Mouse (Mus musculus) macrophage (primary cell): ENCODE measurements around the gene Bri3. TPM values are rescaled to one million over a fixed set of nuclear protein-coding genes. Genes with fewer than 3 reads are reported as not detected.
"Not testable (repeated sequence)": the region's sequence is repeated elsewhere in the genome, so short reads cannot be mapped to it uniquely, and the experiment has no call there.

Experiments
- H3K27ac ChIP-seq: fragments of 350-480 bp; formaldehyde crosslinking; 2 replicates; pipeline ENCODE4 v1.9.0; 2021
- H3K36me3 ChIP-seq: fragments of 350-480 bp; formaldehyde crosslinking; 2 replicates; pipeline ENCODE4 v1.9.0; 2021; ENCODE audit errors: inconsistent target
- H3K4me3 ChIP-seq: fragments of 350-480 bp; formaldehyde crosslinking; 2 replicates; pipeline ENCODE4 v1.9.0; 2021; ENCODE audit errors: inconsistent target
- H3K79me2 ChIP-seq: fragments of 350-480 bp; formaldehyde crosslinking; 2 replicates; pipeline ENCODE4 v1.9.0; 2021; ENCODE audit errors: inconsistent target
- WGBS: methylation state at CpG from one replicate; pipeline ENCODE4 v1.1.7; 2026; ENCODE audit warnings: inconsistent platforms; ENCODE audit not compliant: missing documents; 5-methylcytosine and 5-hydroxymethylcytosine counted together
- polyA plus RNA-seq: library from polyadenylated mRNA; stranded (reverse); fragments of 250-400 nt; gene quantifications from 3 replicates; pipeline ENCODE4 v1.2.4, GENCODE M21; 2018; ENCODE audit warnings: inconsistent platforms

Bri3 gene
- polyA plus RNA-seq, 1 experiment from 2014 or later, result 238 TPM

- Histone ChIP-seq H3K79me2 (no peaks in the 10 kb centered on the region), H3K4me3 (no peak within 1 kb of the TSS; the same call in 1 of the 2 replicates), H3K36me3 (no peaks in the 10 kb centered on the region), H3K27ac (no peak within 1 kb of the TSS)
- WGBS, result under 1% methylated on average over 44 of the region's 60 CpGs
Observed at GRCm38 (mm10) chr5:144357881-144358591, 113.8 kb downstream of the Bri3 start, which contains the start of gene Baiap2l1. Baiap2l1 (minus strand) TSS chr5:144358112.

- no peak overlapping the region for H3K27ac ChIP-seq
- H3K79me2 ChIP-seq, result no peaks in the 10 kb centered on the region
- H3K4me3 ChIP-seq, result no peak overlapping the region; the same call in 1 of the 2 replicates
- WGBS, result 10% methylated on average over 10 of the region's 10 CpGs
- H3K36me3 ChIP-seq, result no peaks in the 10 kb centered on the region
Observed at GRCm38 (mm10) chr5:144358592-144358917, 114.3 kb downstream of the Bri3 start.

DNA sequence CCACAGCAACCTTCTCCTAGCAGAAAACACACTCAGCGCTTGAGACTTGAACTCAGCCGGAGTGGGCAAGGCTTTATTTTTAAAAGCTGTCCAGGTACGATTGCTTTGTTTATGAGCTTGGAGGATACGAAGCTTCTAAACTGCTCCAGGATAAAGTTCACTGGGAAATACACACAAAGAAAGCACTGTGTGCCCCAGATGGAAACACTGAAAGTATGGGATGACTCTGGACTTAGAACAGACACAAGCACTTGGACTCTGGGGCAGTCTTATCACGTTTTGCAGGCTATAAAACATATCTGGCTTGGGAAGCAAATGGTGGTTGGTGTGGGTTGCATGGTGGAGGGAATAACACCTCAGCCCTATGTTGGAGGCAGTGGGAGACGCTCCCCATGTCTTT is 115.6 kb downstream of the Bri3 start:
- Histone ChIP-seq H3K27ac (no peak overlapping the region), H3K79me2 (no peaks in the 10 kb centered on the region), H3K36me3 (no peaks in the 10 kb centered on the region), H3K4me3 (no peak overlapping the region)
- WGBS, result 78% methylated on average over 6 of the region's 6 CpGs

DNA sequence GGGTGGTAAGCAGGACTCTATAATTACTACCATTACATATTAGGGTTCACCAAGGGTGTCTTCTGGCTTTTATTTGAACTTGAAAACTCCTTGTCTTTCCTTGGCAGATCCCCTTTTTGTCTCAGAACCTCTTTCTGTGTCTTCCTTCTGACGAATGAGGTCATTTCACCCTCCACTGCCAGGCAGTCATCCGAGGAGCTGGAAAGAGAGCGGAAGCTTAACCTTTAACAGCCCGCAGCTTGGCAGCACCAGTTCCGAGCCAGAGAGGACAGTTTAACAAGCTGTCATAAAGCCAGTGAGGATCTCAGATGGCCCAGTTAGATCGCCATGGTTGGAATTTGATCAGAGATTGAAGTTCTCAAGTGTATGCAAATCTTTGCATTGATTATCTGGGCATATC is 116.1 kb downstream of the Bri3 start:
- Histone ChIP-seq H3K36me3 (no peaks in the 10 kb centered on the region), H3K4me3 (no peak overlapping the region), H3K27ac (no peak overlapping the region), H3K79me2 (no peaks in the 10 kb centered on the region)
- WGBS, result 75% methylated on average over 6 of the region's 6 CpGs

- Histone ChIP-seq H3K36me3 (no peaks in the 10 kb centered on the region), H3K27ac (no peak overlapping the region), H3K79me2 (no peaks in the 10 kb centered on the region), H3K4me3 (no peak overlapping the region)
- WGBS, result 87% methylated on average over 10 of the region's 11 CpGs
Observed at GRCm38 (mm10) chr5:144364680-144365357, 120.6 kb downstream of the Bri3 start.

DNA sequence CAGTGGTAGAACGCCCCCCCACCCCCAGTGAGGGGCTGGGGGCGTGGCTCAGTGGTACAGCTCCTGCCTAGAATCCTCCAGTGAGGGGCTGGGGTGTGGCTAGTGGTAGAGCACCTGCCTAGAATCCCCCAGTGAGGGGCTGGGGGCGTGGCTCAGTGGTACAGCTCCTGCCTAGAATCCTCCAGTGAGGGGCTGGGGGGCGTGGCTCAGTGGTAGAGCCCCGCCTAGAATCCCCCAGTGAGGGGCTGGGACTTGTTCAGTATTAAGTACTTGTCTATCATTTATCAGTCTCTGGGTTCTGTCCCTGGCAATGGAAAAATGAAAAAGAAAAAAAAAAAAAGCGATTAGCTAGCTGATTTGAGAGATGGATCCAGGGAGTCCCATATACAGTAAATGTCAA is 122.3 kb downstream of the Bri3 start:
- H3K79me2 ChIP-seq, H3K4me3 ChIP-seq, H3K27ac ChIP-seq, H3K36me3 ChIP-seq: not testable (repeated sequence)
- WGBS, result 84% methylated on average over 6 of the region's 6 CpGs

- 94% methylated on average over 9 of the region's 9 CpGs for WGBS
- Histone ChIP-seq H3K36me3 (no peaks in the 10 kb centered on the region), H3K4me3 (no peak overlapping the region), H3K27ac (no peak overlapping the region), H3K79me2 (no peaks in the 10 kb centered on the region)
Observed at GRCm38 (mm10) chr5:144368661-144369205, 124.5 kb downstream of the Bri3 start.

- Histone ChIP-seq H3K36me3 (no peaks in the 10 kb centered on the region), H3K79me2 (no peaks in the 10 kb centered on the region), H3K4me3 (no peak overlapping the region), H3K27ac (no peak overlapping the region)
- WGBS, result 52% methylated on average over 6 of the region's 6 CpGs
Observed at GRCm38 (mm10) chr5:144370986-144371385, 126.7 kb downstream of the Bri3 start.

GRCm38 (mm10) chr5:144372177-144372576 is 127.9 kb downstream of the Bri3 start:
- Histone ChIP-seq H3K36me3 (no peaks in the 10 kb centered on the region), H3K4me3 (no peak overlapping the region), H3K27ac (no peak overlapping the region), H3K79me2 (no peaks in the 10 kb centered on the region)
- 88% methylated on average over 2 of the region's 2 CpGs for WGBS

DNA sequence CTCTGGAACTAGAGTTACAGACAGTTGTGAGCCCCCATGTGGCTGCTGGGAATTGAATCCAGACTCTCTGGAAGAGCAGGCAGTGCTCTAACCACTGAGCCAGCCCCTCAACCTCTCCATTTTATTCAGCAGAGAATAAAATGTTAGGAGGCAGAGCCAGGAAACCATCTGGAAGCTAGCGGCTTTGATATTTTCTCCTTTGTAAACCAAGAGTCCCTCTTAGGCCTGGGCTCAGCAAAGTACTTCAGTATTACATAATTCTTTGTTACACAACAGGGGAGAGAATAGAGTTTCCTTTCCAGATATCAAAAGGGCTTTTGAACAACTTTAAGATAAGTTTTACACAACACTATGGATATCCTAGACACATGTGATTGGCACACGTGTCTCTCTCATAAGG is 128.6 kb downstream of the Bri3 start:
- 74% methylated on average over 2 of the region's 2 CpGs for WGBS
- Histone ChIP-seq H3K36me3 (no peaks in the 10 kb centered on the region), H3K4me3 (no peak overlapping the region), H3K79me2 (no peaks in the 10 kb centered on the region), H3K27ac (no peak overlapping the region)

DNA sequence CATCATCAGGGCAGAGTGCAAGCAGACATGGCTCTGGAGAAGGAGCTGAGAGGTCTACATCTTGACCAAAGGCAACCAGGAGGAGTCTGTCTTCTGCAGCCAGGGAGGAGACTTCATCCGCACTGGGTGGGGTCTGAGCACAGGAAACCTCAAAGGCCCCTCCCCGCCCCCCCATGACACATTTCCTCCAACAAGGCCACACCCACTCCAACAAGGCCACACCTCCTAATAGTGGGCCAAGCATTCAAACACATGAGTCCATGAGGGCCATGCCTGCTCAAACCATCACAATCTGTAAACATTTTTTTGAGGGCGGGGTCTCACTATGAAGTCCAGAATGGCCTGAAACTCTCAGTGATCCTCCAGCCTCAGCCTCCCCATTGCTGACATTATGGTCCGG is 135.2 kb downstream of the Bri3 start:
- Histone ChIP-seq H3K79me2 (no peaks in the 10 kb centered on the region), H3K4me3 (no peak overlapping the region), H3K36me3 (no peaks in the 10 kb centered on the region), H3K27ac (no peak overlapping the region)
- WGBS, result 80% methylated on average over 4 of the region's 4 CpGs

DNA sequence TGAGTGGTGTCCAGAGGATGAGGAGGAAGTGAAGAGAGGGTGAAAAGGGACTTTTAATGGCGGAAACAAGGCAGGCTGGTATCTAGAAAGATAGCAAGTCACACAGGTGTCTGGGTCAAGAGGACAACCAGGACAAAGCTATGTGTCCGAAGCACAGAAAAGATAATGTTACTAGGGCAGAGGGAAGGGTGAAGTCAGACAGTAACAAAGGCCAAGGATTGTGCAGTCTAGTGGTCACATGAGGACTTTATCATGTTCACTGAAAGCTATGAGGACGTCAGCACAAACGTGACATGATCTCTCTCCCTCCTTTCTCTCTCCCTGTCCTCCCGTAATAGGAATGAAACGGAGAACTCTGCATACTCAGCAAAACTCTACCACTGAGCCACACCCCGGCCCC is 136.5 kb downstream of the Bri3 start:
- Histone ChIP-seq H3K36me3 (no peaks in the 10 kb centered on the region), H3K27ac (no peak overlapping the region), H3K79me2 (no peaks in the 10 kb centered on the region), H3K4me3 (no peak overlapping the region)
- 81% methylated on average over 7 of the region's 7 CpGs for WGBS

- WGBS, result 86% methylated on average over 3 of the region's 3 CpGs
- Histone ChIP-seq H3K4me3 (no peak overlapping the region), H3K27ac (no peak overlapping the region), H3K79me2 (no peaks in the 10 kb centered on the region), H3K36me3 (no peaks in the 10 kb centered on the region)
Observed at GRCm38 (mm10) chr5:144381782-144382181, 137.5 kb downstream of the Bri3 start.

GRCm38 (mm10) chr5:144383936-144384335 is 139.7 kb downstream of the Bri3 start:
- no peak overlapping the region for H3K4me3 ChIP-seq
- no peak overlapping the region for H3K27ac ChIP-seq
- H3K79me2 ChIP-seq, result no peaks in the 10 kb centered on the region
- WGBS, result 68% methylated on average over 3 of the region's 3 CpGs
- no peaks in the 10 kb centered on the region for H3K36me3 ChIP-seq

GRCm38 (mm10) chr5:144387851-144388250 is 143.6 kb downstream of the Bri3 start:
- Histone ChIP-seq H3K79me2 (no peaks in the 10 kb centered on the region), H3K27ac (no peak overlapping the region), H3K36me3 (no peaks in the 10 kb centered on the region), H3K4me3 (no peak overlapping the region)
- 17% methylated on average over 6 of the region's 6 CpGs for WGBS
